Mouse (Mus musculus): ENCODE measurements around the gene Irs3.

The Irs3 gene

DNA sequence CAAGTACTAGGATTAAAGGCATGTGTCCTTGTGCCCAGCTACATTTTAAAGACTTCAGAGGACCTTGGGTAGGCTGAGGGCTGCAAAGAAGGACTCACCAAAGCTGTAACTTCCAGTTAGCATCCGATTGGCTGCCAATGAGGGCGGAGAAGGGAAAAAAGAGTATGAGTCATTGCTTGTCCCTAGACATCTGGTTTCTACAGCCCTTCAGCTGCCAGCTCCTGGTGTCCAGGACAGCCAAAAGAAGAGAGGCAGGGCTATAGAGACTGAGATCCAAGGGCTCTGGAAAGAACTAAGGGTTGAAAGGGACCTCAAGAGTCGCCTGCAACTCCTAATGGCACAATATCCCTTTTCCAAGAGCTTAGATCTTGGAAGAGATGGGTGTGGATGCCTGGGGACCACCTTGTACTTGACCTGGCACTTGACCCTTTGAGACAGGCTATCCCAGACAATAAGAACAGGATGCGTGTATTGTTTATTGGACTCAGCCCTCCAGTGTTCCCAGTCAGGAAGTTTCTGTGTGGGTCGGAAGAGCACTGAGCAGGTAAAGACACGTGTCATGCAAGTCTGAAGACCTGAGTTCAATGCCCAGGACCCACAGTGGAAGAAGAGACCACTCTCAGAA is 14.7 kb upstream of the Irs3 start:
- DNase-seq (ENCODE audit: extremely low spot score, low spot score): no peak

- DNase-seq (ENCODE audit: extremely low spot score, low spot score): peak; percentile 42
Measured at GRCm38 (mm10) chr5:137656977-137657376, 11.5 kb upstream of the Irs3 start.

GRCm38 (mm10) chr5:137654746-137655145 is 9.2 kb upstream of the Irs3 start:
- DNase-seq (ENCODE audit: extremely low spot score, low spot score): no peak

GRCm38 (mm10) chr5:137653366-137653765 is 7.9 kb upstream of the Irs3 start:
- no peak for DNase-seq (ENCODE audit: extremely low spot score, low spot score)

DNA sequence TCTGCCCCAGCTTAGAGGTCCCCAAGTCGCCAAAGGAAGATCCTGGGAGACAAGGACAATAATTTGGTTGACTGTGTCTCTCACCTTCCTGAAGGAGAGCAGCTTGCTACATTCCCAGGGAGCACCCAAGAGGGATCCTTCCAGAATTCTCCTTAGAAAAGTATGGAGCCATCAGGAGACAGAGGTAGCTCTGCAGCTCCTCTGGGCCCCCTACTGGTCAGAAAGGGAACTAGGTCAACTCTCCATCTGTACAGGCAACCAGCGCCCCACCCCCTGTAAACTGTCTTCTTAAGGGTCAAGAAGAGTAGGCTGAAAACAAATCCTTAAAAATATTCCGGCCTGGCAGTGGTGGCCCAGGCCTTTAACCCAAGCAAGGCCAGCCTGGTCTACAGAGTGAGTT is 7.0 kb upstream of the Irs3 start:
- peak; percentile 67 for DNase-seq (ENCODE audit: extremely low spot score, low spot score)

DNA sequence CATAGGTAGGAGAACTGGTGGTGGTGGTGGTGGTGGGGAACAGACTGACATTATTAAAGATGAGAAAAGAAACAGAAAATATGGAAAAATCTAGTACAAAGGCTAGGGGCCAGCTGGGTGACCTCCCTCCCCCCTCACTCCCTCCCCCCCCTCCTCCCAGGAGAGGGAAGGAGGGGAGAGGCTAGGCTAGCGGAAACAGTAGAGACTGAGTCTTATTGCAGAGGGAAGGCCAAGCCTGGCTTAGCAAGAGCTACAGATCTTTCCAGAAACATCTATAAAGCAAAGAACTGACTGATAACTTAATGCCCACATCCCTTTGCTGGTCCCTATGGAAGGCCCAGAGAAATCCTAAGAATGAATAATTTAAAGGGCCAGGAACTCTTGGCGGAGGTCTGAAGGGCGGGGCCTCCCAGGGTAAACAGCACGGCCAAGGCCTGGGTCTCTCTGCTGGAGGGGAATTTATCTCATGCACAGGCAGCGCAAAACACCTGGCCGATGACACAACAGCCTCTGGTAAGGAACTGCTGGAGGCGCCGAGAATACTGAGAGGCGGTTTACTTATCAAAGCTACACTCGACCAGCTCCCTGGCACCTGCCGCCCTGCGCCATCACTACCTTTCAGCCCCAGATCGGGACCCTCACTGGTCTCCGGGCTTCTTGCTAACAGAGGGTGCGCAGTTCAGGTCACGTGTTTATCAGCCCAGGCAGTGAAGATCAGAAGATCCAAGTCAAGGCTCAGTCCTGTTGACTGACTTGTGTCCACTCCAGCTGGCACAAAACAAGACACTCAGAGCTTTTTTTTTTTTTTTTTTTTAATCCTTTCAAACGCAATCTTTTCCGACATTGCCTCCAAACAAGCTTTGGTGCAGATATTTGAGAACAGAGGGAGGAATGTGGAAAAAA is 4.4 kb upstream of the Irs3 start:
- DNase-seq (ENCODE audit: extremely low spot score, low spot score): peak; percentile 35

DNA sequence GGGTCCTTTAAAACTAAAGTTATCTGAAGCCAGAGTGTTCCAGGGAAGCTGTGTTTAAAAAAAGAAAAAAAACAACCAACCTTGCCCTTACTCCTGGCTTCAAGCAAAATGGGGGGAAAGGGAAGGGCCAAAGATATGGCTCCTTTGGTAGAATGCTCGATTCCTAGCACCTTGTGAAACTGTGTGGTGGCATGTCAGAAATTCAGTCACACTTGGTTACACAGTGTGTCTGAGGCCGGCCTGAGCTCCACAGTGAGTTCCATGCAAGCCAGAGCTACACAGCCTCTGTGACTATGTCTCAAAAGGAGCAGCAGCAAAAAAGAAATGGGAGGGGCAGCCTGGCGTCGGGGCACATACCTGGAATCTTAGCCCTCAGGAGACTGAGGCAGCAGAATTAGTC is 3.7 kb upstream of the Irs3 start:
- no peak for DNase-seq (ENCODE audit: extremely low spot score, low spot score)

DNA sequence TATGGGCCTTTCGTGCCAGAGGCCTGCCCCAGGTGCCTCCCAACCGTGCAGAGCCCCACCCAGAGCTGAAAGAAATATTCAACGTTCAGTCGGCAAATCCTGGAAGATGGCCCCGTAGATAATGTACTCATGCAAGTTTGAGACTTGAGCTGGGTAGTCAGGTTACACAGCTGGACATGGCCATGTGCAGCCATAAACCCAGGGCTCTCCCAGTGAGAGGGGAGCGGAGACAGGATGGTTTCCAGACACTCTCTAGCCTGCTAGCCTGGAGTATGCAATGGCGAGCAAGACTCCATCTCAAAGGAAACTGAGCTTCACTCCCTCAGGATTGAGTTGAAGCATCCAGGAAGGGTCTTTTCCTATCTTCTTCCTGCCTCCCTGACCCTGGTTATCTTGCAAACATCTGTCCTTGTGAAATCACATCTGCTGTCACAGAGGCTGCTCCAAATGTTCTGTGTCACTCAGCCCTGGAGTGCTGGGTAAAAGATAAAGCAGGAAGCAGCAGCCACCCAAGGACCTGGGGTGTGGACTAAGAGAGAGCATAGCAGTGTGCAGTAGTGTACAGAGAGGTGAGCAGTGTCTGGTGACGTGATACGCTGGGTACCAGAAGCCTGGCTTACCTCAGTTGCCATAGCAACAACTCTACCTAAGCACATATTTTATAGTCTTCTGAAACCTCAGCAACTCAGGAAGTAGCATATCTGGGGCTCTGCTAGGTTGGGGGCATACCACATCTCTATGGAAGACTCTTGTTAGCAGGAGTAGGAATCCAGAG is 2.5 kb upstream of the Irs3 start:
- DNase-seq (ENCODE audit: extremely low spot score, low spot score): no peak

DNA sequence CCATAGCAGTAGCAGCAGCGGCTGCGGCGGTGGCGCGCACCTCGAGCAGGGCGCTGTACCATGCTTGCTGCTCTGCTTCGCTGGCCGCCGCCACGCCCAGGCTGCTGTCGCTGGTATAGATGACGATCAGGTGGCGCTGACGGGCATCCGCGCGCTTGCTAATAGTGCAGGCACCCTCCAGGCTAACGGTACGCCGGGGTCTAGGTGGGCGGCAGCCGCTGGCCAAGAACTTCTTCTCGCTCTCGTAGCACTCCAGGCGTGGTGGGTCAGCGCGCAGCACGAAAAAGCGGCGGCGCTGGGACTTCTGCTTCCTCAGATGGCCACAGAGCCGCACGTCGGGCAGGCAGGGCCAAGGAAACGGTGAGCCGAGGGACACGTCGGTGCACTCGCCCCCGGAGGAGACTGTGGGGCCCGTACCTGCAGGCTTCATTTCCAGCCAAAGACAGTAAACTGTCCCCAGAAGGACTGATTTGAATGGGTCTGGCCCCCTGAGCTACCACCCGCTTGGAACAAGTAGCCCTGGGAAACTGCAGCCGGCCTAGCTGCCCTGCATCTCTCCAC is 343 bp downstream of the Irs3 start:
- peak; percentile 40 for DNase-seq (ENCODE audit: extremely low spot score, low spot score)

DNA sequence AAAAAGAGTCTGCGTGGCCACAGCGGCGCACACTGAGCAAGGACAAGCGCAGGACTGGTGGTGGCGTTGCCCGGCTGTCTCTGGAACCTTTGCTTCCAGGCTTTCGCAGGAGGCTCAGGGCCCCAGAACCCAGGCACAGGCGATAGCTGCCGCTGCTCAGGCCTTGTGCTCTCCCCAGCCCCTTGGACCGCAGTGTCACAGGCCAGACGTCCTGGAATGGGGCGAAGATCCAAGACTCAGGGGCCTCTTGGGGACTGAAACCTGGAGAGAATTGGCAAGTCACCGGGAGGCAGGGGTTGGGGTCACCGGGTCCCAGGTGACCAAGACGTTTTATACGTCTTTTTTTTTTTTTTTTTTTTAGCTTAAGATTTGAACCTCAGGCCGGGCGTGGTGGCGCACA is 1.0 kb downstream of the Irs3 start:
- no peak for DNase-seq (ENCODE audit: extremely low spot score, low spot score)

- DNase-seq (ENCODE audit: extremely low spot score, low spot score): no peak
Measured at GRCm38 (mm10) chr5:137642886-137643285, 2.6 kb downstream of the Irs3 start.

- DNase-seq (ENCODE audit: extremely low spot score, low spot score): no peak
Measured at GRCm38 (mm10) chr5:137641054-137641453, 4.5 kb downstream of the Irs3 start, which contains the start of gene Sap25. TSS of gene Sap25 (plus strand) at chr5:137641334.

- DNase-seq (ENCODE audit: extremely low spot score, low spot score): no peak
Measured at GRCm38 (mm10) chr5:137639472-137639871, 6.0 kb downstream of the Irs3 start.

GRCm38 (mm10) chr5:137633397-137634084 is 12.0 kb downstream of the Irs3 start:
- no peak for DNase-seq (ENCODE audit: extremely low spot score, low spot score)

DNA sequence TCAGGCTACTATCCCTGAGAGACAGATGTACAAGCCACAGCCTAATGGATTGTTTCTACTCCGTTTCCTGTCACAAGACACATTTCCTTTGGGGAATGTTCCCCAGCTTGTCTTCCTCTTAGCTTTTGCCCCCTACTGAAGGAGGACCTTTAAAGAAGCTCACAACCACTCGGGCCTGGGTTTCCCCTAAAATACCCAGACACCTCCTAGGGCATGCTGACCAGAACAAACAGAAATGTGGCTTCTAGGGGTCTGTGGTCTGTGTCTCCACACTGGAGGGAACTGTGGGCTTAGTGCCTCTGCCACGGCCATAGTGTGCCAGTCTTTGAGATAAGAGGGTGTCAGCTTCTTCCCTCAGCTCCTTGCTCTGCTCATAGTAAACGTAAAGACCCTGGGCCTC is 13.9 kb downstream of the Irs3 start:
- DNase-seq (ENCODE audit: extremely low spot score, low spot score): no peak

- no peak for DNase-seq (ENCODE audit: extremely low spot score, low spot score)
Measured at GRCm38 (mm10) chr5:137631171-137631570, 14.3 kb downstream of the Irs3 start.

DNA sequence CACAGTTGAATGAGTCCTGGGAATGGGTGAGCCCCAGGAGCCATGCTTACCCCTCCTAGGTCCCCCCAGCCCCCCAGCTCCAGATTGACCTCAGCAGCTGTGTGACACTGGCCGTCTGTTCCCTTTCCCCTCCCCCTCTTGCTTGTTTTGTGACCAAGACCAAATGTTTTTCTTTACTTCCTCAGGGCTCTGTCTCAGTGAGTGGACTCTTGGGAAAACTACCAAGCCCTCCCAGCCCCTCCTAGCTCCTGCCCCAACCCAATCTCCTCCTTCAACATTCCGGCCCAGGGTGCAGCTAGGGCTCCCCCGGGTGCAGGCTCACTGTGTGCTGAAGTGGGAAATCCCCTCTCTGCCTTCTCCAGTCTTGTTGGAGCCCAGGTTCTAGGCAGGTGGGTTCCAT is 14.9 kb downstream of the Irs3 start:
- no peak for DNase-seq (ENCODE audit: extremely low spot score, low spot score)

- no peak for DNase-seq (ENCODE audit: extremely low spot score, low spot score)
Measured at GRCm38 (mm10) chr5:137629906-137630545, 15.5 kb downstream of the Irs3 start.

DNA sequence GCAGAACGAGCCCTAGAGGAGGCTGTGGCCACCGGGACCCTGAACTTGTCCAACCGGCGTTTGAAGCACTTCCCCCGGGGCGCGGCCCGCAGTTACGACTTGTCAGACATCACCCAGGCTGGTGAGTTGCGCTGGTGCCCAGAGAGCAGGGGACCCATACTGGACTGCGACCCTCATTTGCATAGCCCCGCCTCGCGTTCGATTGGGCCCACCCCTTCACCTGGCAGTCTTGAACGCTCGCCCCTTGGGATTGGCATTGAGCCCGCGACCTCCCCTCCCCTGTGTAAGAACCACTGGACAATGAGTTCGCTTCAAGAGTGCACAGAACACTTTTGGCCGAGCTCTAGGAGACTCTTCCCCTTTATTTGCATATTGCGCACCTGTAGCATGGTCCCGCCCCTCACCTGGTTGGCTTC is 16.2 kb downstream of the Irs3 start:
- DNase-seq (ENCODE audit: extremely low spot score, low spot score): no peak

DNA sequence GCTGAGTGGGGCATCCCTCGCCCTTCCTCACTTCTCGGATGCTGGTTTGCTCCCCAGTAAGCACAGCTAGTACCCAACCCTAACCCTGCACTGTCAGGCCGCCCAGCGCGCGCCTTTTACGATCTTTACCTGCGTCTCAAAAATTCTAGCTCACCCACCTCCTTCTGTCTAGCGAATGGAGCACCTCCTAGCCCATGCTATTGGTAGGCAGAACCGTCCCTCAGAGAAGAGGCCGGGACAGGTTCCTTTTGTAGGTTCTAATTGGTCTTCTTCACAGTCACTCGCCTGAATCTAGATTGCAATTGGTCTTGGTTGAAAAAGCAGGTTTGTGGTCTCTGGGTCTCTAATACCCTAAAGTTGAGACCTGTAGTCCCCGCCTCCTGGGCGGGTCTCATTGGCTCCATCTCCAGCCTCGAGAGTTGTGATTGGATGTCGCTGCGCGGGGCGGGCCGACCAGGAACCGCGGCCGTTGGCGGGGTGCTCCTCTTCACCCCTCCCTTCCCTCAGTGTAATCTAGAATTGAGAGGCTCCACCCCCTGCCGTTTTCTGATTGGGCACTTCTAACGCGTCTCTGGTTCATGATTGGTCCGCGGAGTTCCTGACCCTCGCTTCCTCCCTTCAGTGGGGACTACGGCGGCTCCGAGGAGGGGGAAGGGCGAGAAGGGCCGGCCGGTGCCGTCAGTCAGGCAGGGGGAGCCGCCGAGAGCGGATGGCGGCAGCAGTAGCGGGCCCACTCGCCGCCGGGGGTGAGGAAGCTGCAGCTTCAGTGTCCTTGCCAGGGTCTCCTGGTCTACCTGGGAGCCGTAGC is 16.8 kb downstream of the Irs3 start, which contains the start of the genes Fbxo24, Lrch4 and Gm20605:
Gene Fbxo24 (minus strand): TSS at position 505 of the 808 bp plus-strand sequence.
Gene Lrch4 (plus strand): TSS at position 624 of the 808 bp plus-strand sequence.
Gene Gm20605 (plus strand): TSS at position 678 of the 808 bp plus-strand sequence.
- peak; percentile 98 for DNase-seq (ENCODE audit: extremely low spot score, low spot score)
